Mouse (Mus musculus): ENCODE measurements around the gene Rpgrip1l.

DNA sequence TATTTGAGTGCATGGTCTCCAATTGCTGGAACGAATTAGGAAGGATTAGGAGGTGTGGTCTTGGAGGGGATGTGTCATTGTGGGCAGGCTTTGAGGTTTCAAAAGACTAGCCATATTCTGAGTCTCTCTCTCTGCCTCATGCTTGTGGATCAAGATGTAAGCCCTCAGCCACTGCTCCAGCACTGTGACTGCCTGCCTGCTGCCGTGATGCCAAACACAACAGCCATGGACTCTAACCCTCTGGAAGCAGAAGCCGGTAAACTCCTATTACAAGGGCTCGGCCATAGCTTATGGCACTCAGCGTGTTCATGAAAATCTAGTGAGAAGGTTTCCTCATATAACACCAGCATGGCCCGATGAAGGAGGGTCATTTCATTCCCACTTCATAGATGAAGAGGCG is 36.8 kb upstream of the Rpgrip1l start:
- TF ChIP-seq POLR2A (IDR thresholded peaks at IDR 0.05; ENCODE audit: insufficient read depth, low read length) (no peak), EP300 (IDR thresholded peaks at IDR 0.05; ENCODE audit: insufficient read depth, low read depth, low read length) (no peak)

Data from ES-Bruce4 (cell line).